Mouse (Mus musculus) T-helper 1 cell (primary cell): ENCODE data around the gene Gm10842.
"Not testable (repeated sequence)": the region's sequence is repeated elsewhere in the genome, so short reads cannot be mapped to it uniquely, and the experiment has no call there.

Experiments
- in situ Hi-C: fragments of 300-600 bp; cut with MboI, MseI; formaldehyde crosslinking; loops from one replicate; pipeline ENCODE4 v1.15.1; 2025; ENCODE audit warnings: high pct_unique_total_duplicates

Gm10842 gene

DNA sequence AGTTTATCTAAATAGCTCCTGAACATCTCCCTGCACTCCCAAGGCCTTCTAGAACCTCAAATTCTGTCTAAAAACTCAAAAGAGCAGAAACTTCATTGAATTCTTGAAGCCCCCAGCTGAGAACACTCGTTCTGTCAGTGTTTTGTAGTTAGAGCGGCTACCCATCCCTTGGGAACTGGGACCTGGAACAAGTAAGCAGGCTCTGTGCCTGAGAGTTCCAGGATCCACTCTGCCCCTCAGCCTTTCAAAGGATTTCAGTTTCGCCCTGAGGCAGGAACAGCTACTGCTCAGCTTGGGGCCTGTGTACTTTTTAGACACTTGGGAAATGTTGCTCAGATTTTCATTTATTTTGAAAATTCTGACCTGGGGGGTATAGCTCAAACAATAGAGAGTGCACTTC is at the start of gene Gm10842:
Gene Gm10842, plus strand, starts transcription at position 301 of the 400 bp plus-strand sequence.
- in situ Hi-C loops = no loop called here

- in situ Hi-C loops = not testable (repeated sequence)
Measured at GRCm38 (mm10) chr11:105112448-105112847, 34.2 kb upstream of the Gm10842 start.

GRCm38 (mm10) chr11:105117814-105118213 is 28.9 kb upstream of the Gm10842 start:
- in situ Hi-C loops = no loop called here

DNA sequence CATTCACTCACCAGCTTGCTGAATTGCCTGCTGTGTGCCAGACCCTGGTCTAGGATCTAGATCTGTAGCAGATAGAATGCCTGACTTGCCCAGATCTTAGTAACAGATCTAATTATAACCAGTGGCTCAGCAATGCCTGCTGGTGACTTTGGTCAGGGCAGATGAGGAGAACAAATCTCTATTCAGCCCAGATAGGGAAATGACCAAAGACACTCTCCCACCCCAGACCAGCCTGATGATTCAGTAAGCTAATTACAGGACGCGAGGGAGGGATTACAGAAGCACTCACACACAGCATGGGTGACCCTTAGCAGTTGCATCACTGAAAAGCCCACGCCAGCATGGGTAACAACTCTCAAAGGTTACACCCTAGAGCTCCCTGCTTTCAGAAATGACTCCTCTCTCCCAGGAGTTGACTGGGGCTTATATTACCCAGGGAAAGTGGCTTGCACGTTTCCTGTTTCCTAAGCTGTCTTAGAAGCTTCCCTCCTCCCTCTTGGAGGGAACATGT is 26.1 kb upstream of the Gm10842 start:
- in situ Hi-C loops = loop anchor here (10.0 kb wide), 1 partner anchor 556 kb away; no protein-coding TSS in a partner anchor

DNA sequence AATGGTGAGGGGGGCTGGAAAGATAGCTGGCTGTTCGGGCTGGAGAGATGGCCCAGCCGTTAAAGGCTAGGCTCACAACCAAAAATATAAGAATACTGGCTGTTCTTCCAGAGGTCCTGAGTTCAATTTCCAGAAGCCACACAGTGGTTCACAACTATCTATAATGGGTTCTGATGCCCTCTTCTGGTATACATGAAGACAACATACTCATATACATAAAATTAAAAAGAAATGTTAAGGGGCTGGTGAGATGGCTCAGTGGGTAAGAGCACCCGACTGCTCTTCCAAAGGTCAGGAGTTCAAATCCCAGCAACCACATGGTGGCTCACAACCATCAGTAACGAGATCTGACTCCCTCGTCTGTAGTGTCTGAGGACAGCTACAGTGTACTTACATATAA is 24.9 kb upstream of the Gm10842 start:
- in situ Hi-C loops = loop anchor here (10.0 kb wide), 1 partner anchor 557 kb away; no protein-coding TSS in a partner anchor

- in situ Hi-C loops = loop anchor here (10.0 kb wide), 1 partner anchor 559 kb away; no protein-coding TSS in a partner anchor
Measured at GRCm38 (mm10) chr11:105123986-105124385, 22.7 kb upstream of the Gm10842 start.

GRCm38 (mm10) chr11:105125735-105126519 is 20.8 kb upstream of the Gm10842 start, which contains the start of gene Mettl2:
Gene Mettl2, plus strand, starts transcription at chr11:105126425.
- in situ Hi-C loops = loop anchor here (10.0 kb wide), 1 partner anchor 561 kb away; no protein-coding TSS in a partner anchor

DNA sequence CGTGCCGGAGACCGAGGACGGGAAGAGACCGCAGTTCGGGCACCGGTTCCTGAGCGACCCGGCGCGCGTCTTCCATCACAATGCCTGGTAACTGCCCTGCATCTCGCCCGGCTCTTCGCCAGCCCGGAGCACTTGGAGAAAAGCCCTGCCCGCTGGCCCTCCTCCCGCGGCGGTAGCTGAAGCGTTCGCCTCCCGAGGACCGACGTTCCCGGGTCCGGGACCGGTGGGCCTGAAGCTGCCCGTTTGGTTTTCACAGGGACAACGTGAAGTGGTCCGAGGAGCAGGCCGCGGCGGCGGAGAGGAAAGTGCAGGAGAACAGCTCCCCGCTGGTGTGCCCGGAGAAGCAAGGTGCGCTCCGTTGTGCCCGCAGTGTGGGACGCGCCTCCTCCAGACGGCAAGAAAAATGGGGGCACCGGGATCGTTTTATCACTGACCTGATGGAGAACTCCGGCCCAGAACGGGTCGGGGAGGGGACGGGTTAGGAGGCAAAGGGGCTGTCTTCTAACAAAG is 20.1 kb upstream of the Gm10842 start:
- in situ Hi-C loops = loop anchor here (10.0 kb wide), 1 partner anchor 562 kb away; no protein-coding TSS in a partner anchor

GRCm38 (mm10) chr11:105135692-105136091 is 11.0 kb upstream of the Gm10842 start:
- in situ Hi-C loops = no loop called here

GRCm38 (mm10) chr11:105137255-105137654 is 9.4 kb upstream of the Gm10842 start:
- in situ Hi-C loops = not testable (repeated sequence)

- in situ Hi-C loops = not testable (repeated sequence)
Measured at GRCm38 (mm10) chr11:105140512-105140911, 6.2 kb upstream of the Gm10842 start.

- in situ Hi-C loops = no loop called here
Measured at GRCm38 (mm10) chr11:105141115-105141514, 5.6 kb upstream of the Gm10842 start.

DNA sequence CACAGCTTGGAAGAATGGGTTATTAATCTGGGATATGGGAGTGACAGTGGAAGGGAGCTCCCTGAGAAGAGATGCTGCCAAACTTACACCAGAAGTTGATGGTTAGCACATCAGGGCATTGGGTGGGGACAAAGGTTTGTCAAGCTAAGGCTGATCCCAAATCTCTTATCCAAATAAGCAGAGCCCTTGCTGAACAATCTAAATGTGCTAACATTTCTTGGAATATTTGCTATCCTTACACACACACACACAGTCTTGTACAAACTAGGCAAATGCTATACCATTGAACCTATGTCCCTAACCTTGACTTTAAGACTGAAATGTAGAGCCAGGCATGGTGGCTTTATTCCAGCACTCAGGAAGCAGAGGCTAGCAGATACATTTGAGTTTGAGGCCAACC is 3.1 kb upstream of the Gm10842 start:
- in situ Hi-C loops = no loop called here

DNA sequence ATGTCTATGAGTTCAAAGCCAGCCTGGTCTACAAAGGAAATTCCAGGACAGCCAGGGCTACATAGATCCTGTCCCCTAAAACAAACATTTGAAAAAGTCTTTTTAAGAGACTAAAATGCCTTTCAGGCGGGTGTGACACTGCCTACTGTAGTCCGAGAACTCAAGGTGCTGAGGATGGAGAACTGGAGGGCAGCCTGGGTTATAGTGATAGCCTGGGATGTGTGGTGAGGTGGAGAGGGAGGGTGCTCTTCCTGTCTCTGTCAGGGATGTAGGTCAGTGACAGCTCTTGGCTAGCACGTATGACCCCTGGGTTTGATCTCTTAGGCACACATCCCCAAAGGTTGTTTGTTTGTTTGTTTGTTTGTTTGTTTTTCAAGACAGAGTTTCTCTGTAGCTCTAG is 2.6 kb upstream of the Gm10842 start:
- in situ Hi-C loops = no loop called here

GRCm38 (mm10) chr11:105144508-105145210 is 2.0 kb upstream of the Gm10842 start:
- in situ Hi-C loops = no loop called here

- in situ Hi-C loops = no loop called here
Measured at GRCm38 (mm10) chr11:105145211-105145610, 1.5 kb upstream of the Gm10842 start.

DNA sequence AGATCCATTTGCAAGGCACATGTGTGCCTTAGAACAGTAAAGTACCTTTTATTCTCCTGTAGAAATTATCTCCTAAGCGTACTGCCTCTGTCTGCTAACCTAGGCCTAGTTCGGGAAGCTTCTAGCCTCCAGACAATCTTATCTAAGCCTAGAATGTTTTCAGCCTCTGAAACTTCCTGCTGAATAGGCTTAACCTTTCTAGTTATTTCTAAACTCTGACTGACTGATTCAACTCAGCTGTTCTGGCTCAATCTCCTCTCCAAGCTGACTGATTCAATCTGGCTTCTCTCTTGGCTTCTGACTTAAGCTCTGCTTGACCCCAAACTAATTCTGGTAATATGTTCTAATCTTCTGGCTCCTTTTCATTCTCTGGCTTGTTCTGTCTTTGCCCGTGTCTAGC is 2.7 kb downstream of the Gm10842 start:
- in situ Hi-C loops = no loop called here

DNA sequence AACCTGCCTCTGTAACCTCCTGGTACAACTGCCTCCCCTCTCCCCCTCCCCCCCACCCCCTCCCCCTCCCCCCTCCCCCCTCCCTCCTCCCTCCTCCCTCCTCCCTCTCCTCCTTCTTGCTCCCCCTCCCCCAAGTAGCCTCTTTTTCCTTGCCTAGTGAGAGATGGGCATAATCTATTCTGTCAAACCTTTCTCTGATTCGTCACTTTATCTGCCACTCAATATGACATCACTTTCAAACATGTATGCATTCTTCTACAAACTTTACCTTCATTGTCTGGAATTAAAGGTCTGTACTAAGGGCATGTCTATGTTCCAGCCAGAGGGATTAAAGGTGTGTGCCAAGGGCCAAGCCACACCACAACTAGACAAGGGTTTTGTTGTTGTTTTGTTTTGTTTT is 3.1 kb downstream of the Gm10842 start:
- in situ Hi-C loops = no loop called here

DNA sequence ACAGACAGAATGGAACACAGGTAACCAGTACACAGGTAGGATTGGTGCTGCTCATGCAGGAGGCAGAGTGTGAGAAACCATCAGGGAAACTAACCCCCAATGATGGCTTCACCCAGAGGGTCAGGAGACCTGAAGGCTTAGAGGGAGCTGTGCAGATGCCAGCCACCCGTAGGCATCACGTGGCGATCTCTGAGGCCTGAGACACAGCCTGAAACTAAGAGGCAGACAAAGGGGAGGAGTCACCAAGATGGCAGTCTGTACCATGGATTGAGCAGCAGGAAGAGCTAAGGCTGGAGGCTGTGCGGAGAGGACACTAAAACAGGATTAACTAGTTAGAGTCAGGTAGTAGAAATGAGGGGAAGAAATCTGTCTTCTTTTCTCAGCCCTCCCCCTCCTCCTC is 4.0 kb downstream of the Gm10842 start:
- in situ Hi-C loops = no loop called here

- in situ Hi-C loops = no loop called here
Measured at GRCm38 (mm10) chr11:105151226-105152016, 4.7 kb downstream of the Gm10842 start.

- in situ Hi-C loops = no loop called here
Measured at GRCm38 (mm10) chr11:105152017-105152300, 5.3 kb downstream of the Gm10842 start.
